Mouse (Mus musculus) layer of hippocampus, postnatal 36 days (tissue): ENCODE measurements around the gene Vmn1r15. TPM values are rescaled to one million over a fixed set of nuclear protein-coding genes. Genes with fewer than 3 reads are reported as not detected.

Experiments used
- DNase-seq, 2 experiments: peaks; one replicate each; pipeline ENCODE4 v3.0.0; 2022
- total RNA-seq, 2 experiments: library from RNA; stranded (reverse); gene quantifications; 2 replicates each; pipeline ENCODE4 v1.2.3; 2021

The Vmn1r15 gene
- not detected for total RNA-seq

GRCm38 (mm10) chr6:57257652-57258051 is at the start of gene Vmn1r15:
Gene Vmn1r15, plus strand, starts transcription at chr6:57257952.
- no peak for DNase-seq

GRCm38 (mm10) chr6:57231386-57231785 is 26.4 kb upstream of the Vmn1r15 start, which contains the start of gene Vmn1r14:
Gene Vmn1r14, plus strand, starts transcription at chr6:57231686.
- DNase-seq, result no peak

GRCm38 (mm10) chr6:57260990-57261389 is 3.2 kb downstream of the Vmn1r15 start:
- no peak for DNase-seq

GRCm38 (mm10) chr6:57271881-57272280 is 14.1 kb downstream of the Vmn1r15 start:
- no peak for DNase-seq

- DNase-seq, result no peak
These were observed 14.8 kb downstream of the Vmn1r15 start for GRCm38 (mm10) chr6:57272517-57272916.

GRCm38 (mm10) chr6:57278952-57279351 is 21.2 kb downstream of the Vmn1r15 start:
- DNase-seq, result peak in 1 of 2 experiments; percentile 1

Other genes starting within 250 kb of the Vmn1r15 start
- gene Vmn1r7, start 232.6 kb upstream of the Vmn1r15 start, total RNA-seq, result not detected
- not detected for gene Vmn1r8, start 225.7 kb upstream of the Vmn1r15 start, total RNA-seq
- not detected for gene Vmn1r9, start 191.2 kb upstream of the Vmn1r15 start, total RNA-seq
- gene Vmn1r10, start 148.5 kb upstream of the Vmn1r15 start, total RNA-seq, result not detected
- not detected for gene Vmn1r11, start 124.5 kb upstream of the Vmn1r15 start, total RNA-seq
- not detected for gene Vmn1r12, start 101.0 kb upstream of the Vmn1r15 start, total RNA-seq
- not detected for gene Vmn1r13, start 54.7 kb upstream of the Vmn1r15 start, total RNA-seq
- not detected for gene Vmn1r14, start 26.3 kb upstream of the Vmn1r15 start, total RNA-seq
- not detected for gene Vmn1r16, start 71.5 kb downstream of the Vmn1r15 start, total RNA-seq
- not detected for gene Vmn1r17, start 105.8 kb downstream of the Vmn1r15 start, total RNA-seq
- gene Vmn1r18, start 137.8 kb downstream of the Vmn1r15 start, total RNA-seq, result under 1 TPM in 1 of 2 experiments, not detected in 1; 0.08 TPM
- not detected for gene Vmn1r19, start 145.8 kb downstream of the Vmn1r15 start, total RNA-seq
- not detected for gene Vmn1r20, start 171.0 kb downstream of the Vmn1r15 start, total RNA-seq